Mouse (Mus musculus) liver, adult 2 months (tissue): ENCODE measurements around the gene Acvr1. TPM values are rescaled to one million over a fixed set of nuclear protein-coding genes. Genes with fewer than 3 reads are reported as not detected.

ENCODE experiments used
- DNase-seq: peaks from one replicate; pipeline ENCODE4 v3.0.0-alpha.2; 2011; ENCODE audit warnings: low read depth, low spot score; ENCODE audit errors: extremely low read depth
- H3K27ac ChIP-seq: fragments of 200-500 bp; replicated peaks from 2 replicates; pipeline ENCODE4 v1.5.1; 2012; ENCODE audit warnings: low read depth, mild to moderate bottlenecking, control low read depth, inconsistent platforms, low read length; ENCODE audit not compliant: insufficient read depth
- H3K27me3 ChIP-seq: fragments of 200-500 bp; 2 replicates; pipeline ENCODE4 v1.6.1; 2012; ENCODE audit warnings: mild to moderate bottlenecking, moderate library complexity, low read length, inconsistent platforms; ENCODE audit not compliant: control insufficient read depth, insufficient read depth
- H3K36me3 ChIP-seq: fragments of 200-500 bp; 2 replicates; pipeline ENCODE4 v1.6.1; 2012; ENCODE audit warnings: low read length, inconsistent platforms; ENCODE audit not compliant: control insufficient read depth, insufficient read depth
- H3K4me1 ChIP-seq: fragments of 200-500 bp; 2 replicates; pipeline ENCODE4 v1.6.1; 2011; ENCODE audit warnings: low read length; ENCODE audit not compliant: control insufficient read depth, insufficient read depth
- H3K4me3 ChIP-seq: fragments of 200-500 bp; 2 replicates; pipeline ENCODE4 v1.5.1; 2011; ENCODE audit warnings: low read depth, mild to moderate bottlenecking, control low read depth, low read length, moderate library complexity; ENCODE audit not compliant: insufficient read depth
- H3K79me2 ChIP-seq: fragments of 200-500 bp; 2 replicates; pipeline ENCODE4 v1.6.1; 2012; ENCODE audit warnings: inconsistent platforms, mild to moderate bottlenecking, low read length, moderate library complexity; ENCODE audit not compliant: control insufficient read depth, insufficient read depth
- H3K9ac ChIP-seq: fragments of 200-500 bp; 2 replicates; pipeline ENCODE4 v1.6.1; 2012; ENCODE audit warnings: low read depth, mild to moderate bottlenecking, control low read depth, inconsistent platforms, low read length
- CTCF ChIP-seq: fragments of 200-500 bp; IDR thresholded peaks from 2 replicates; pipeline ENCODE4 v1.5.1; 2011; ENCODE audit warnings: low read depth, low read length, control low read depth
- POLR2A ChIP-seq: fragments of 200-500 bp; IDR thresholded peaks from 2 replicates; pipeline ENCODE4 v1.6.1; 2011; ENCODE audit warnings: low read length, control low read depth; ENCODE audit not compliant: insufficient read depth; ENCODE audit errors: extremely low read depth
- WGBS: fragments of 180-500 bp; shearing (Covaris S2); methylation state at CpG from one replicate; pipeline ENCODE4 v1.1.7; 2018; 5-methylcytosine and 5-hydroxymethylcytosine counted together
- polyA plus RNA-seq: library from polyadenylated mRNA; depleted of rRNA; stranded (reverse); fragments of >200 nt; gene quantifications from 2 replicates; pipeline ENCODE4 v1.2.3, GENCODE M21; 2012
- total RNA-seq: library from RNA; depleted of rRNA; stranded (reverse); fragments of >200 nt; gene quantifications from 2 replicates; pipeline ENCODE4 v1.2.3, GENCODE M21; 2014

Gene Acvr1
- total and polyA plus RNA-seq, 2 experiments: 5.7 to 8.4 TPM

DNA sequence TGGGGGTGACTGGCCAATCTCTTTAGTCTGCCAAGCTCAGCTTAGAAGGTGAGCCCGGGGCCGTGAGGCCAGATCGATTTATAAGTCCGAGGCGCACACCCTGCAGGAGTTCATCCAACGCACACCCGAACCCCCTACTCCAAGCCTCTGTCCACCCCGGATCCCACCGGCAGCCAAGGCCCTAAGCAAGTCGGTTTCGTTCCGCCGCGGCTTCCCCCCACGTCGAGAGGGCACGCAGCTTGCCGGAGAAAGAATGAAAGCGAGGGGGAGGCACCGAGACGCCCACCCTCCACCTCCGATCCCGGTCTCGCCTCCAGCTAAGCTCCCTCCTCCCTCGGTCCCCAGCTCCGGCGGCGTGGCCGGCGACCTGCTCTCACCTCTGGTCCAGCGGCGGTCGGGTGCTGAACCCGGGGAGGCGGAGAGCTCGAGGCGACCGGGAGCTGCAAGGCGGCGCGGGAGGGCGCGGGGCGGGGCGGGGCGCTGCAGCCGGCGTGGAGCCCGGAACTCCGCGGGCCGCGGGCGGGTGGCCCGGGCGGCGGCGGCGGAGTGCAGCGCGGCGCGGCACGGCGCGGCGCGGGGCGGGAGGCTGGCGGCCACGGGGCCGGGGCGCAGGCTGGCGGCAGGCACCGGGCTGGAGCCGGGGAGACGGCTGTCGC lies 419 bp downstream of the Acvr1 start:
- Histone ChIP-seq H3K4me3 (peak overlapping the region; percentile 92), H3K4me1 (peaks cover 39% of the 10 kb centered on the region), H3K36me3 (no peaks in the 10 kb centered on the region), H3K27me3 (no peaks in the 10 kb centered on the region), H3K27ac (peak overlapping the region; percentile 91), H3K79me2 (peaks cover 29% of the 10 kb centered on the region), H3K9ac (peak overlapping the region; percentile 91)
- DNase-seq: peak; percentile 88
- TF ChIP-seq CTCF: no peak
- TF ChIP-seq POLR2A: no peak
- WGBS: 4% methylated on average over 78 of the region's 78 CpGs

DNA sequence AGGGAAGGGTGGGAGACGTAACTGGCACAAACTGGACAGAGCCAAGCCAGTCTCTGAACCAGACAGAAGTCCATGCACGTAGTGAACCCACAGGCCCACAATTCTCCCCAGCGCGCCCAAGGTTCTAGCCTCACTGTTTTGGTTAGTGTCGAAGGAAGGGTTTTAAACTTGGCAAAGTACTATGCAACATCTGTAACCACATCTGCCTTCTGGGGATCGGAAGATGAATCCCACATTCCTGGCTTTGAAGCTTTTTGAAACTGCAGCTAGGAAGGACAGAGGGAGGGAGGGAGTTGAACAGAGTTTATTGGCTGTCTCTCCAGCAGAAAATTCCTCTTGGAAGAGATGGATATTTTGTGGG lies 928 bp downstream of the Acvr1 start:
- TF ChIP-seq CTCF: no peak
- TF ChIP-seq POLR2A: no peak
- Histone ChIP-seq H3K27ac (peak overlapping the region; percentile 91), H3K79me2 (peaks cover 29% of the 10 kb centered on the region), H3K36me3 (no peaks in the 10 kb centered on the region), H3K4me1 (peaks cover 39% of the 10 kb centered on the region), H3K4me3 (peak overlapping the region; percentile 92), H3K9ac (peak overlapping the region; percentile 91), H3K27me3 (no peaks in the 10 kb centered on the region)
- 3% methylated on average over 6 of the region's 6 CpGs for WGBS
- DNase-seq: no peak

DNA sequence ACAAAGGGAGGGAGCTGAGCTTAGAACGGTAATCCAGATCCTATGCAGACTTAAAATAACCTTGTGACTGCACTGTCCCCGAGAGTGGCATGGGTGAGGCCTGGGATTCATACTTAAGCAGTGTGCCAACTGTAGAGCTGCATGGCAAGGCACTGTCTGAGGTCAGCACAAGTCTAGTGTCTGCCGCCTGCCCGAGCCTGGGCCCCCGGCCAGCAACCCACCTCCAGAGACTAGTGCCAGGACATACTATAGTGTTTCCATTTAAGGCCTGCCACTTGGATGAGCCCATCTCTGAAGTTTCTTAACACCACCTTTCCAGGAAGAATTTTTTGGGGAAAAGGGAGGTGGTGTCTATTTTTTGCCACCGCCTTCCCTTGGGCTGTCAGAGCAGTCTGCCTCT lies 1.7 kb downstream of the Acvr1 start:
- Histone ChIP-seq H3K36me3 (no peaks in the 10 kb centered on the region), H3K9ac (0 out of 2 replicates have a peak overlapping the region, but pooled peaks have one; percentile 0), H3K27ac (peak overlapping the region; percentile 2), H3K79me2 (peaks cover 37% of the 10 kb centered on the region; the same call in 1 of the 2 replicates), H3K27me3 (no peaks in the 10 kb centered on the region), H3K4me3 (peak overlapping the region; percentile 10; the same call in 1 of the 2 replicates), H3K4me1 (peaks cover 39% of the 10 kb centered on the region)
- DNase-seq: peak; percentile 62
- 9% methylated on average over 6 of the region's 6 CpGs for WGBS
- TF ChIP-seq CTCF (no peak), POLR2A (no peak)

DNA sequence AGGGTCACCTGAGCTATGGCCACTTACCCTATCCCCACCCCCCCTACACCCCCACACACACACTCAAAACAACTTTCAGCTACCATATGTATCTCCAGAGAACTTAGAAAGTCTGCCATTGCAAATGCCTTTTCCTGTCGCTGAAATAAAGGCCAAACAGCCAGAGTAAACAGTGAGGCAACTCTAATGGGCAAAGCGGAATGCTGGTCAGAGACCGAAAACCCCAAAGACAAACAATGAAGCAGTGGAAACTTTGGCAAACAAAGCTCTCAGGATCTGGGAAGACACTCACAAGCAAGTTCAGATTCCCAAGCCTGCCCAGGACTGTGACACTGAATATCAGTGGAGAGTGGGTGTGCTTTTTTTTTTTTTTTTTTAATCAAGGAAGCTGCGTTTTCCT lies 4.8 kb downstream of the Acvr1 start:
- H3K27ac ChIP-seq: peak overlapping the region; percentile 89
- no peak overlapping the region for H3K4me3 ChIP-seq
- peaks cover 43% of the 10 kb centered on the region for H3K4me1 ChIP-seq
- no peaks in the 10 kb centered on the region for H3K36me3 ChIP-seq
- H3K27me3 ChIP-seq: no peaks in the 10 kb centered on the region
- WGBS: 6% methylated on average over 4 of the region's 4 CpGs
- H3K79me2 ChIP-seq: peaks cover 57% of the 10 kb centered on the region
- DNase-seq: peak; percentile 97
- peak overlapping the region; percentile 31; the same call in 1 of the 2 replicates for H3K9ac ChIP-seq
- TF ChIP-seq CTCF: no peak
- no peak for TF ChIP-seq POLR2A

DNA sequence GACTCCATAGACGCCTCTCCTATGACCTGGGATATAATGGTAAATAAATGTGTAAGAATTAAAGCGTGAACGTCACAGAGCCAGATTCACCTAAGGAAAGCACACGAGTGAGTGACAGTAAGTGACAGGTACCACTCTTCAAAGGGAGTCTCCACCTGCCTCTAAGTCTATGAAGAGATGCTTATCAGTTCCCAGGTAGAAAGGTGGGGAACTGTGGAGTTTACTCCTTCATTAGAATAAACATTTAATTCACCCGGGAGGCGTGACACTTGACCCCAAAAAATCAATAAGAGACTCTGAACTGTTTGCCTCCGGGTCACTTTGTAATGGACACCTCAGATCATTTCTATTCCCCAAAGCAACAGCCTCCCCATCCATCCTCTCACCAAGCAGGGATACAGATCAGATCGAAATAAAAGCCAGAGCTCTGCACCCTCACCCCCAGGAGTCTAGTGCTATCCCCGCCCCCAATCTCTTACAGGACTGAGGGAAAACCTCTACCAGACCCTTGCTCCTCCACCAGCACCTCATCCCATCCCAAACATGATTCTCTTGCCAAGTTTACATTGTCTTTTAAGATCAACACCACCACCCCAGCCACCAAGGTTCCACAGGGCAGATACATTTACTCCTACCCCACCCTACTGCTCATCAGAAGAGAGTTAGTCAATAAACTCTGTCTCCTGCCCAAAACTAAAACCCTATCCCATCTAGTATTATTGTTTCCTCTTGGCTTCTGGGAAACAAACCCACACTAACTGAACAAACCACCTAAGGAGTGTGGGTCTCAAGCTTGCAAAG lies 9.7 kb downstream of the Acvr1 start:
- WGBS: 22% methylated on average over 9 of the region's 9 CpGs
- no peaks in the 10 kb centered on the region for H3K36me3 ChIP-seq
- H3K27me3 ChIP-seq: no peaks in the 10 kb centered on the region
- peak overlapping the region; percentile 83 for H3K27ac ChIP-seq
- H3K4me1 ChIP-seq: peaks cover 32% of the 10 kb centered on the region
- TF ChIP-seq CTCF: no peak
- TF ChIP-seq POLR2A: no peak
- DNase-seq: peak; percentile 91
- peaks cover 53% of the 10 kb centered on the region for H3K79me2 ChIP-seq
- no peak overlapping the region for H3K9ac ChIP-seq
- no peak overlapping the region for H3K4me3 ChIP-seq

DNA sequence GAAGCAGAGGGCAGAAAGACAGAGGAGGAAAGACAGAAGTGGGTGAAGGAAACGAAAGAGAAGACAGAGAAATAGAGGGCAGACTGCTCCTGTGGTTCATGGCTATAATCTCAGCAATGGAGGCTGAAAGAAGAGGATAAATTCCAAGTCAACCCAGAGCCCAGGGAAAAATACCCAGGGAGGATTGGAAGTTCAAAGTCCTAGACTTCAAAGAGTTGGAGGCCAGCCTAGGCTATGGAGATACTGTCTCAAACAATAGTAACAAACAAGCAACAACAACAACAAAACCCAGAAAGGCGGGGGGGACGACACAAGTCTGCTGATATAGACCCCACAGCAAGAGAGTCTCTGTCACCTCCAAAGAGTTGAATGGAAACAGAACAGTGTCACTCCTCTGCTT lies 14.7 kb downstream of the Acvr1 start:
- peaks cover 47% of the 10 kb centered on the region; the same call in 1 of the 2 replicates for H3K79me2 ChIP-seq
- H3K27ac ChIP-seq: peak overlapping the region; percentile 93
- no peaks in the 10 kb centered on the region for H3K36me3 ChIP-seq
- H3K4me1 ChIP-seq: peaks cover 39% of the 10 kb centered on the region
- DNase-seq: peak; percentile 79
- H3K9ac ChIP-seq: no peak overlapping the region
- TF ChIP-seq CTCF (no peak), POLR2A (no peak)
- 28% methylated on average over 3 of the region's 3 CpGs for WGBS
- H3K27me3 ChIP-seq: no peaks in the 10 kb centered on the region
- H3K4me3 ChIP-seq: no peak overlapping the region
